Mouse (Mus musculus): ENCODE measurements at regions not wholly inside any gene's neighbourhood (a gene's known extent, or its start where the extent isn't known, plus 50 kb on each side); places are given as distances from the start of the nearest gene placed in this dataset.

DNA sequence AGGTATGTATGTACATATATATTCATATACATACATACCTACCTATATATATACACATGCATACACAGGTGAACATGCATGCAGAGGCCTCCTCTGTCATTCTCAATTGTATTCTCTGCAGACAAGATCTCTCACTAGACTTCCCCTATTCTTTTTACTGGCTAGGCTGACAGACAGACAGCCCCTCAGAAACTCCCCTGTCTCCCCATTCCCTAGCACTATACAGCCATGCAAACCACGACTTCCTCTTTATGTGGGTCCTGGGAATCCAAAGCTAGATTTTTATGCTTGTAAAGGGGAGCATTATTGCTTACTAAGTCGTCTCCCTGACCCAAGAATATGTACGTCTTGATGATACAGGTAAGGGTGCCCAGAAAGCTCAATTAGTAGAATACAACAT, 86.9 kb downstream of the Fam124b start:
- H3K4me2 ChIP-seq (replicated peaks), result no peak overlapping the region
- H3K4me1 ChIP-seq (replicated peaks), result no peaks in the 10 kb centered on the region
- no peak overlapping the region for H3K27ac ChIP-seq
- no peaks in the 10 kb centered on the region for H3K9me3 ChIP-seq
- ATAC-seq, result no peak
- H3K36me3 ChIP-seq, result no peaks in the 10 kb centered on the region
- H3K9ac ChIP-seq, result no peak overlapping the region
- WGBS, result 60% methylated on average over 3 of the region's 3 CpGs
- no peaks in the 10 kb centered on the region for H3K27me3 ChIP-seq (replicated peaks)
- no peak overlapping the region for H3K4me3 ChIP-seq (replicated peaks)

DNA sequence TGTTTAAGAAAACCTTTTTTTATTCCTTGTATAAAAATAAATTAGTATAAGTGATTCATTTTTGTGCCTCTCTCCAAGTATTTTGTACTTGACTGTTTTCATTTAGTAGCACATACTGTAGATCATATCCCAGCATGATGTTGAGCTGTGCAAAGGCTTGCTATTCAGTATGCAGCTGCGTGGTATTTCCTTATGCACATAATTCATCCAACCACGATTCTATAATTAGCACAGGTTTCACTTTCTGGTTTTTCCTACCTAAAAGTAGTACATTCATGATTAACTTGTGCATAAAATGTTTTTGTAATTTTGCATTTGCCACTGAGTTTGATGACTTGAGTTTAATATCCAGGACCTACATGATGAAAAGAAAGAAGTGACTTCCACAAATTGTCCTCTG, 94.3 kb downstream of the Fam124b start:
- Histone ChIP-seq H3K27ac (no peak overlapping the region), H3K4me1 (replicated peaks) (no peaks in the 10 kb centered on the region), H3K36me3 (no peaks in the 10 kb centered on the region), H3K4me3 (replicated peaks) (no peak overlapping the region), H3K9ac (no peak overlapping the region), H3K9me3 (no peaks in the 10 kb centered on the region), H3K27me3 (replicated peaks) (no peaks in the 10 kb centered on the region), H3K4me2 (replicated peaks) (no peak overlapping the region)
- ATAC-seq, result no peak
- WGBS, result 86% methylated on average over 2 of the region's 2 CpGs

DNA sequence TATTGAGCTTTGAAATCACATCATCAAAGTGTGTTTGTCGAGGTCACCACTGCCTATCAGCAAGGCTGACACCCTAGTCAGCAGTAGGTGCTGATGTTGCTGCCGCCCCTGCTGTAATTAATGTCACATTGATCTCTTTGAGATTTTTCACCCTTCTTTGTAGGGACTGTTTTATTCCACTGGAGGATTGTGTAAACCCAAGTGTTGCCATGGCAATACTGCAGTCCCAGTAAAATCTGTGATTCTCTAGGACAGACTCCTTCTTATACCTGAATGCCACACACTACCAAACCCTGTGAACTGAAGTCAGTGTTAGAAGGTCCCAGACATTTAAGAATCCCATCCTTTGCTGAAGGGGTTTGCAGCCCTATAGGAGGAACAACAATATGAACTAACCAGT, 102.4 kb downstream of the Fam124b start:
- no peaks in the 10 kb centered on the region for H3K36me3 ChIP-seq
- H3K27ac ChIP-seq, result no peak overlapping the region
- WGBS, result 56% methylated on average over 2 of the region's 2 CpGs
- no peak overlapping the region for H3K4me2 ChIP-seq (replicated peaks)
- no peak for ATAC-seq
- H3K27me3 ChIP-seq (replicated peaks), result no peaks in the 10 kb centered on the region
- no peak overlapping the region for H3K4me3 ChIP-seq (replicated peaks)
- no peaks in the 10 kb centered on the region for H3K4me1 ChIP-seq (replicated peaks)
- H3K9ac ChIP-seq, result no peak overlapping the region
- no peaks in the 10 kb centered on the region for H3K9me3 ChIP-seq

GRCm38 (mm10) chr1:80107747-80108476, 110.4 kb downstream of the Fam124b start:
- H3K9me3 ChIP-seq, result no peaks in the 10 kb centered on the region
- no peak for ATAC-seq
- H3K27me3 ChIP-seq (replicated peaks), result no peaks in the 10 kb centered on the region
- no peak overlapping the region for H3K9ac ChIP-seq
- H3K4me2 ChIP-seq (replicated peaks), result no peak overlapping the region
- H3K4me1 ChIP-seq (replicated peaks), result no peaks in the 10 kb centered on the region
- H3K4me3 ChIP-seq (replicated peaks), result no peak overlapping the region
- WGBS, result 74% methylated on average over 2 of the region's 2 CpGs
- no peaks in the 10 kb centered on the region for H3K36me3 ChIP-seq
- no peak overlapping the region for H3K27ac ChIP-seq

- ATAC-seq, result no peak
- Histone ChIP-seq H3K9me3 (no peaks in the 10 kb centered on the region), H3K36me3 (no peaks in the 10 kb centered on the region), H3K4me3 (replicated peaks) (no peak overlapping the region), H3K27me3 (replicated peaks) (no peaks in the 10 kb centered on the region), H3K27ac (no peak overlapping the region), H3K4me2 (replicated peaks) (no peak overlapping the region), H3K9ac (no peak overlapping the region), H3K4me1 (replicated peaks) (no peaks in the 10 kb centered on the region)
- 68% methylated on average over 2 of the region's 2 CpGs for WGBS
These were observed 112.0 kb downstream of the Fam124b start for GRCm38 (mm10) chr1:80106269-80106668.

- no peak overlapping the region for H3K4me3 ChIP-seq (replicated peaks)
- 90% methylated on average over 1 of the region's 1 CpGs for WGBS
- no peak overlapping the region for H3K4me2 ChIP-seq (replicated peaks)
- H3K9ac ChIP-seq, result no peak overlapping the region
- no peak for ATAC-seq
- no peaks in the 10 kb centered on the region for H3K4me1 ChIP-seq (replicated peaks)
- H3K27me3 ChIP-seq (replicated peaks), result no peaks in the 10 kb centered on the region
- no peak overlapping the region for H3K27ac ChIP-seq
- no peaks in the 10 kb centered on the region for H3K9me3 ChIP-seq
- no peaks in the 10 kb centered on the region for H3K36me3 ChIP-seq
These were observed 120.0 kb downstream of the Fam124b start for GRCm38 (mm10) chr1:80098266-80098665.

DNA sequence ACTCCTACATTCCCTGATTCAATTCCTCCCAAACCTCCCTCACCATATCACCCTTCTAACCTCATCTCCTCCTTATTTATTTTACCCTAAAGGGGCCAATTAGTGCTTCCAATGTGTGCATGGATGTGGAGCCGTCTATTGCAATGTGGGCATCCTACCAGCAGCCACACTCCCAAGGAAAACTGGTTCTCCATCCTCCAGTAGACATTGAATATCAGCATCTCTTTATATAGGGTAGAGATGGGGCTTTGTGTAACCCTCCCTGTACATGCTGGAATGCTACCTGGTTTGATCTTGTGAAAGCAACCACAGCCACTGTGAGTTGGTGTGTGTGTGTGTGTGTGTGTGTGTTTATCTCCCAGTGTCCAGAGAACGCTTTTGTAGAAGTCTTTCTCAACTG, 126.5 kb downstream of the Fam124b start:
- 72% methylated on average over 2 of the region's 2 CpGs for WGBS

DNA sequence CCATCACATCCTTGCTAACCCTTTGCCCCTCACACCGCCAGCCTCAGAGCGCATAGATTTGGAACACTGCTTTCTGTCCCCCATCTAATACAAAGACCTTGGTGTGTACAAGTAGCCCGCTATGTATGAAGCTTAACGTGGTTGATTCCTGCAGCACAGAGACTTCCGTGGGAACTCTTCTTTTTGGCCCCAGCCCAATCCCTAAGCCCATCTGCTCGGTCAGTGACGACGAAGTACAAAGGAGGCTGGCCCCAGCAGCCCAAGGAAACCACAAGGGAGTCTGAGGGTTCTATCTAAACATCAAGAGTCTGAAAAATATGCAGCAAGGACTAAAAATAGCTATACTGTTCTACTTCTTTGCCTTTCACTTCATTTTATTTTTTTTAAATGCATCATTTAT, 126.9 kb downstream of the Fam124b start:
- Histone ChIP-seq H3K36me3 (no peaks in the 10 kb centered on the region), H3K27me3 (replicated peaks) (no peaks in the 10 kb centered on the region), H3K9ac (no peak overlapping the region), H3K27ac (no peak overlapping the region), H3K4me3 (replicated peaks) (no peak overlapping the region), H3K4me2 (replicated peaks) (no peak overlapping the region), H3K9me3 (no peaks in the 10 kb centered on the region), H3K4me1 (replicated peaks) (no peaks in the 10 kb centered on the region; the same call in 1 of the 2 replicates)
- 51% methylated on average over 8 of the region's 8 CpGs for WGBS
- 0 out of 2 replicates have a peak, but pooled peaks have one; percentile 39 for ATAC-seq

More for the DNA sequence above, 126.5 kb downstream of the Fam124b start:
- H3K27ac ChIP-seq, result no peak overlapping the region
- no peak overlapping the region for H3K4me2 ChIP-seq (replicated peaks)
- no peak overlapping the region for H3K9ac ChIP-seq
- ATAC-seq, result no peak
- no peaks in the 10 kb centered on the region for H3K36me3 ChIP-seq
- H3K4me1 ChIP-seq (replicated peaks), result no peaks in the 10 kb centered on the region; the same call in 1 of the 2 replicates
- H3K4me3 ChIP-seq (replicated peaks), result no peak overlapping the region
- no peaks in the 10 kb centered on the region for H3K9me3 ChIP-seq
- H3K27me3 ChIP-seq (replicated peaks), result no peaks in the 10 kb centered on the region

- WGBS, result 46% methylated on average over 5 of the region's 5 CpGs
- Histone ChIP-seq H3K4me3 (replicated peaks) (no peak overlapping the region), H3K9ac (no peak overlapping the region), H3K36me3 (no peaks in the 10 kb centered on the region), H3K9me3 (no peaks in the 10 kb centered on the region), H3K27ac (no peak overlapping the region), H3K4me2 (replicated peaks) (no peak overlapping the region), H3K27me3 (replicated peaks) (no peaks in the 10 kb centered on the region), H3K4me1 (replicated peaks) (no peaks in the 10 kb centered on the region; the same call in 1 of the 2 replicates)
- ATAC-seq, result no peak
These were observed 129.6 kb downstream of the Fam124b start for GRCm38 (mm10) chr1:80088651-80089050.

DNA sequence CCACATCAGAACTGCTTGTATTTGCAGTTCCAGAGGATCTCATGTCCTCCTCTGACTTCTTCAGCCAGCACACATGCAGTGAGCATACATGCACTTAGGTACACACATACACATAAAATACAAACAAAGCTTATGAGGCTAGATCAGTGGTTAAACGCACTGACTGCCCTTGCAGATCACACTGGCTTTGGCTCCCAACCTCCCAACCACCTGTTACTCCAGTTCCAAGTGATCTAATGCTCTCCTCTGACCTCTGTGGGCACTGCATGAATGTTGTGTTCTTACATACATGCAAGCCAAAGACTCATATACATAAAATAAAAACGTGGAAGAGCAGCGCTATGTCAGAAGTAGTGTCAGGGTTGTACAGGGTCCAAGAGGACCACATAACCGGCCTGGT, 141.9 kb downstream of the Fam124b start:
- no peak overlapping the region for H3K4me2 ChIP-seq (replicated peaks)
- H3K4me1 ChIP-seq (replicated peaks), result no peaks in the 10 kb centered on the region
- H3K9ac ChIP-seq, result no peak overlapping the region
- H3K36me3 ChIP-seq, result no peaks in the 10 kb centered on the region
- ATAC-seq, result no peak
- no peaks in the 10 kb centered on the region for H3K9me3 ChIP-seq
- no peaks in the 10 kb centered on the region for H3K27me3 ChIP-seq (replicated peaks)
- H3K27ac ChIP-seq, result no peak overlapping the region
- WGBS, result 81% methylated on average over 4 of the region's 4 CpGs
- H3K4me3 ChIP-seq (replicated peaks), result no peak overlapping the region

- no peak overlapping the region for H3K27ac ChIP-seq
- 90% methylated on average over 4 of the region's 4 CpGs for WGBS
- H3K36me3 ChIP-seq, result no peaks in the 10 kb centered on the region
- H3K9ac ChIP-seq, result no peak overlapping the region
- H3K4me2 ChIP-seq (replicated peaks), result no peak overlapping the region
- no peaks in the 10 kb centered on the region for H3K27me3 ChIP-seq (replicated peaks)
- H3K9me3 ChIP-seq, result no peaks in the 10 kb centered on the region
- no peaks in the 10 kb centered on the region for H3K4me1 ChIP-seq (replicated peaks)
- no peak overlapping the region for H3K4me3 ChIP-seq (replicated peaks)
- no peak for ATAC-seq
These were observed 143.9 kb downstream of the Fam124b start for GRCm38 (mm10) chr1:80074376-80074775.

DNA sequence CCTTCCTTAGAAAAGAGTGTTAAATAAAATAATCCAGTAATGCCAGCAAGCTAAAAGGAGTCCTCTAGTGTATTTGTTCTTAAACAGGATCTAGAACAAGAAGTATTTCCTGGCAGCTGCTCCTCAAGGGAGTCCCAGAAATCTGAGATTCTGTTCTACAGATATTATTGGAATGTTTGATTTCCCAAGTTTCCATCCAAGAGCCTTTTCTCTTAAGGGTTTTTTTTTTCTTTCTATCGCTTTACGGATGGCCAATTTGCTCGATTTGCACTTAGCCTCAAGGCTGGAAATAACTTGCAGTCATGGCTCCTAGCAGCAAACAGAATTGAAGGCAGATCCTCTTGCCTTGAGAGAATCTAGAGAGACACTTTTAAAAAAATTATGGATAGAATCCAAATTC, 144.3 kb downstream of the Fam124b start:
- no peaks in the 10 kb centered on the region for H3K27me3 ChIP-seq (replicated peaks)
- WGBS, result 80% methylated on average over 3 of the region's 3 CpGs
- no peaks in the 10 kb centered on the region for H3K4me1 ChIP-seq (replicated peaks)
- H3K9ac ChIP-seq, result no peak overlapping the region
- no peak overlapping the region for H3K4me2 ChIP-seq (replicated peaks)
- H3K4me3 ChIP-seq (replicated peaks), result no peak overlapping the region
- H3K36me3 ChIP-seq, result no peaks in the 10 kb centered on the region
- H3K27ac ChIP-seq, result no peak overlapping the region
- H3K9me3 ChIP-seq, result no peaks in the 10 kb centered on the region
- no peak for ATAC-seq

DNA sequence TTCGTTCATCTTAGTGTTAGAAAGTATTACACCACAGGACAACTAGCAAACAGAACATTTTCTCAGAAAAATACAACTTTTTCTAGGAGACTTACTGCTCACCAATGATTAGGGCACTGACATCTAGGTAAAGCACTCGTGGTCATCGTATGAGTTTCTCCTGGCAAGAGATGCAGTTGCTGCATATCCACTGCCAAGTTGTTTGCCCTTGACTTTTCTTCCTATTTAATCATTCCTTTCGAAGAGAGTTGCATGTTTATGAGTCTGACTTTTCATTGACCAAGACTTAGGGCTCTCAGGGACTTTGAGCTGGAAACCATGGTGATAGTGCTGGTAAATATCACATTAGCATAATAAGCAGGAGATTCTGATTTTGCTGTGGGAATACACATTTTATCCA, 149.1 kb downstream of the Fam124b start:
- H3K4me1 ChIP-seq (replicated peaks), result no peaks in the 10 kb centered on the region
- H3K27me3 ChIP-seq (replicated peaks), result no peaks in the 10 kb centered on the region
- no peaks in the 10 kb centered on the region for H3K9me3 ChIP-seq
- 75% methylated on average over 4 of the region's 4 CpGs for WGBS
- no peak overlapping the region for H3K4me2 ChIP-seq (replicated peaks)
- no peak for ATAC-seq
- no peak overlapping the region for H3K4me3 ChIP-seq (replicated peaks)
- H3K36me3 ChIP-seq, result no peaks in the 10 kb centered on the region
- no peak overlapping the region for H3K27ac ChIP-seq
- H3K9ac ChIP-seq, result no peak overlapping the region
